Mouse (Mus musculus): ENCODE measurements around the gene Adam12.

The Adam12 gene

DNA sequence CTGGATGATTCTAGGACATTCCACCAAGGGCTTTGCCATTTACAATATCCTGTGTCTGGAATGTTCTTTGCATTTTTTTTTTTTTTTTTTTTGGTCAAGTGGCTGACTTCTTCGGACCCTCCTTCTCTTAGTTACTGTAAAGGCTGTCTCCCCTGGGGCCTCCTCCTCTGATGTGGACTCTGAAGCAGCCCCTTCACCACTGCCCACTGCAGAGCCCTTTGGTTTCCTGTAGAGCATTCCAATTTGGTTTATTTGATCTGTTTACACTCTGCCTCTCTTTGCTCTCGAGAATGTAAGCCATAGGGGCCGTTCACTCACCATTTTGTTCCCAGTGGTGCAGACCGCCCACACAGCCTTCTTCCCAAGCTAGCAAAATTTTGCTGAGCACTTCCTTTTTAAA, 216.7 kb downstream of the Adam12 start:
- in situ Hi-C loops (cut with MseI, MboI): no loop called here

DNA sequence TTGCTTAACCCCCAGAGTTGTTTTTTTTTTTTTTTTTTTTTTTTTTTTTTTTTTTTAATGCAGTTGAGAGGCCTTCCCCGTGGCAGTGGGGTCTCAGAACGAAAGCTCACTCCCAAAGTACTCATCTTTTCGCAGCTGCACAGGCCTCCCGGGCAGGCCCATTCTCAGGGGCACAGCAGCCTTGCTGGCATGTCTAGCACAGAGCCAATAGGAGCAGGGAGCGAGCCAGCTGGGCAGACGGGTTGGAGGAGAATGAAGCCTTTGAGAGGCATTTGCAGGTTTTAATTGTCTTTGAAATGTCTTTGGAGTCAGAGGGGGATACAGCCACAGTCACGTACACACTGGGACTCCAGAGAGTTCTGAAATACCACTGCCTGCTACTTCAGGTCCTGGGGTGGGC, 217.2 kb downstream of the Adam12 start:
- in situ Hi-C loops (cut with MseI, MboI): no loop called here

DNA sequence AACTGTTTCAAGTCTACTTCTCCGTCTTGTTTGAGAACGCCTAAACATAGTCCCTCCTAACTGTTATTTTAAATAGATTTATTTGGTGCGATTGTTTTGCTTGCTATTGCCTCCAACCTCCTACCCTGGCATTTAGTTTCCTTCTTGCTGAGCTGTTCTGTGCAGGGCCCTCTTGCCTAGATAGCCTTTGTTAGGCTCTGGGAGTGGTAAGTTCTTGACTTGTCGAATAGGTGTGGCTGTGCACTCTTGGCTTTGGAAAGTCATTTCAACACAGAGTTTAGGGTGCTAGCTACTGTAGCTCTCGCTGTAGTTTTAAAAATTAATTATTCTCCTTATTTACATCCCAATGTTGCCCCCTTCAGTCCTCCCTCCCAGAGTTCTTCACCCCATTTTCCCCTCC, 222.8 kb downstream of the Adam12 start:
- in situ Hi-C loops (cut with MseI, MboI): no loop called here

DNA sequence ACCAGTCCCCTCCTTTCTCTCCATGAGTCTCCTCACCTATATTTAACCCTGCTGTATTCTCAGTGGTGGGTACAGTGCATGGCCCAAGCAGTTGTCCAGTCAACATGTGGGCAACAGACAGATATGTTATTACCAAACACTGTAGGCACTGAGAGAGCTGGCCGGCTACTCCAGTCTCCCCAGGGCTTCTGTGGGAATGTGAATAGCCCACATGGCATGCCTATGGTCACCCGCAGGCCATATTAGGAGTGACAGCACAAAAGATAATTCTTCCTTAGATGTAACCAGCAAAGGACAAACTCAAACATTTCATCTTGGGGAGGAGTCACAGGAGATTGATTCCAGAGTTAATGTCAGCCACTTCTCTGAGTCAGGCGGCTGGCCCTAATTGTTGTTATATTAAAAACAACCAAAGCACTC, 224.0 kb downstream of the Adam12 start:
- in situ Hi-C loops (cut with MseI, MboI): no loop called here

DNA sequence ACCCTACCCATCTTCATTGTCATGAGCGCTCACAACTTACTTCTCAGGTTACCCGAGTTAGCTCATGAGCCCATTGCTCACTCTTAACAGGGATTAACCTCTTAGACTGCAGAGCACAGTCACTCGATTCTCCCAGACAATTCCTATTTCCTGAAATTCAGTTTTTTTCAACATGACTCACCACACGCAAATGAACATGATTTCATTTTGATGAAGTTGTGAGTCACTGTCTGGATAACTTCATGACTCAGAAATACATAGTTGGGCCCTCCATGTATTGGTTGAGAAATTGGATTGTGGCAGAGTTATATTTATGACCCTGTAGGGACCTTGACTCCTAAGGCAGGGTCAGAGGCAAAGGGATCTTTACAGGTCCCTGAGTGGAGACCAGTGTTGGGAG, 230.4 kb downstream of the Adam12 start:
- in situ Hi-C loops (cut with MseI, MboI): no loop called here

DNA sequence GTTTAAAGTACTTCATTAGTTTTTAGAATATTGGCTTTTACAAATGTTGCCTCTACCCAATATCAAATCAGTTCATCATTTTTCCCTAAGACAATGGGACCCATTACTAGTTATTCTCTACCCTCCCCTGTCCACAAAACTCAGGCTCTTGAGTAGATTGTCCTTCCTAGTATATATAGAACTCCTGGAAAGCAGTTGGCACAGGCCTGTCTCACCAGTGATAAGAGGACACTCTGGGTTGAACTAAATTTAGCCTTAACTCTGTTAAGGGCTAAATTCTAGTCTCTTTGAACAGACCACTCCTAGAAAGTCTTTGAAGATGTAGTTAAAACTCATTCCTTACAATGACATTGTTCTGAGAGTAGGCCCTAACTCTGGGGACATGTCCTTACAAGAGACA, 241.0 kb downstream of the Adam12 start:
- in situ Hi-C loops (cut with MseI, MboI): no loop called here

DNA sequence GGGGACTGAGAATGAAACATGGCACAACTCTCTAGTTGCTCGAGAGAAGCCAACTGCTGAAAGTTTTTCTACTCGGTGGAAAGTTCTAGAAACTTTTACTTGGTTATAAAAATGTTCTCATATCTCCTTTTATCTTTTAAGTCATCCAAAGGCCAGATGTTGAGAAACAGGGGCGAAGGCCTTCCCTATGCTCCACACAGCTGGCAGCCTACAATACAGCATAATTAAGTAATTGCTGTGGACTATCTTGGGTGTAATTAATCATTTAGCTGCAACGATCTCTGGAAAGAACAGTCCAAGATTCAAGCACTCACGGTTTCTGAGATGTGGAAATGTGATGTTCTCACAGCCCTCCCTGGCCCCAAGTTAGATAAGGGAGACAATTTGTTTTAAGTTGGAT, 243.6 kb downstream of the Adam12 start:
- in situ Hi-C loops (cut with MseI, MboI): no loop called here

DNA sequence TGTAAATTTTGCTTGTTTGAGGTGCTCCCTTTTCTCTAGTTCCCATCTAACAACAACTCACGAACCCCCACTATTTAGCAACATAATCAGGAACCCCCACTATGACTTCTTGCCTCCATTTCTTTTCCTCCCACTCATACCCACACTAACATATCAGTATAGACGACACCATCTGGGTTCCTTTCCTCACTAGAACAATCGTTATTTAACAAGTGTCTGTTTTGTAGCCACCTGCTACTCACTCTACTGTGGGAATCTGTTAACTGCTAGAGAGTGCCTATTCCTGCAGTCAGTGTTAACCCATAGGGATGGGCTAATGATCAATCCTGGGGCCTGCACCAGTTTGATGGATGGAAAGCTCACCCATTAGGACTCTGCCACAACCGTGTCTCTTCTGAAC, 245.7 kb downstream of the Adam12 start:
- in situ Hi-C loops (cut with MseI, MboI): no loop called here

DNA sequence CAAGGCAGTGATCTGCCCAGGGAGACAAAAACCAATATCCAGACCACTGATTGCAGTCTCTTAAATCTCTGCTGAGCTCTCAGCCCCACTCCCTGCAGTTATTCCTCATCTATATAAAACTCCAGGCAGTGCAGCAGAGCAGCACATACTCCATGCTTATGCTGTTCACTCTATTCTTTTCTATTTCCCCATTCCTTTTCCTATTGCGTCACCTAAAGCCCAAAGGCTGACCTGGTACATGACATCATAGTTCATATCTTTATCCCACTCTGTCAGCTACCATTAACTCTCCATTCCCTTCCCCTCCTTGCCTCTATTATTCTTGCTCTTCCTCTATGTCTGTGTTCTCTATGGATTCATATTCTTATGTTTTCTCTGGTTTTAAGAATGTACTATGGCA, 246.3 kb downstream of the Adam12 start:
- in situ Hi-C loops (cut with MseI, MboI): no loop called here

DNA sequence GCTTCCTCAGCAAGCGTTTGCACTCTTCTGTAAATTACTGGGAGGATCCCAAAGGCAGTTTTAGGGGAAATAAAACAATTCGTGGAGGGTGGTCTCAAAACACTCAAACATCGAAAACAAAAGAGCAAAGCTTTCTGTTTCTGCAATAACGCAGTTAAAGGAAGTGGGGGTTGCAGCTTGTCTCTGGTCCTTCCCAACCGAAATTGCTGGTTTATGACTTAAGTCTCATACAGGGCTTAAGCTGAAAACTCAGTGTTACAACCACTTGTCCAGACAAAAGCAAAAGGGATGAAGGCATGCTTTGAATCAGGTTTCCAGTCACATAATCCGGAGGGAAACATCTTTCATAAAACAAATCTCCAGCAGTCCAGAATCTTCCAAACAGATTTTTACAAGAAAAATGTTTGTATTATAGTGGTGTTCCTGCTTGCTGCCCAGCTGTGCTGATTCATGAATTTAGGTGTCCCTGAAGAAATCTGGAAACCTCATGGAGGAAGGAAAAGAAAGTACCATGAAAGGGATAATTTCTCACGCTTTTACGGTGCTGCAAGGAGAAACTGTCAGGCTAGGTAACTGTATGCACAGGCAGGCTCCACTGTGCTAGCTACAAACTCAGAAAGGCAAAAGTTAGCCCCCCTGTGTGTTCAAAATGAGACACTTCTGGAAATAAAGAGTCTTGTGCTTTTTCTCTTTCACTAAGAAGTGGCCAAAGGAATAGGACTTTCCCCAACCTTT, 255.4 kb downstream of the Adam12 start:
- in situ Hi-C loops (cut with MseI, MboI): no loop called here

DNA sequence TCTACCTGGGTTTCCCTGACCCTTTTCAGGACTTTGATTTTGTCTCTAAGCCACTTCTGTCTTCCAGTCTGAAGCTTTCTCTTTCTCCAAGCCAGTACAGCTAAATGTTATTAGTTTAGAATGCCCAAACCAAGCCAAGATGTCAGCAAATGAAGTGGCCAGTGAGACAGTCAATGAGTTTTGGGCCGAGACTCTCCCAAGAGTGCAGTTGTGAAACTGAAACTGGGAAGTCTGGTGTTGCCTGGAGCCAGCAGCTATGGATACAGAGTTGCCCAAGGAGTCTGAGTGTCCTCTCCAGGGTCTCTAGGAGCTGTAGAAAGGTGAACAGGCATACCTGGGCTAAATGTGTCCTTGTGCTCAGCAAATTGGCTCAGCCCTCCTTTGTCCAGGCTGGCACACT, 260.9 kb downstream of the Adam12 start:
- in situ Hi-C loops (cut with MseI, MboI): no loop called here

DNA sequence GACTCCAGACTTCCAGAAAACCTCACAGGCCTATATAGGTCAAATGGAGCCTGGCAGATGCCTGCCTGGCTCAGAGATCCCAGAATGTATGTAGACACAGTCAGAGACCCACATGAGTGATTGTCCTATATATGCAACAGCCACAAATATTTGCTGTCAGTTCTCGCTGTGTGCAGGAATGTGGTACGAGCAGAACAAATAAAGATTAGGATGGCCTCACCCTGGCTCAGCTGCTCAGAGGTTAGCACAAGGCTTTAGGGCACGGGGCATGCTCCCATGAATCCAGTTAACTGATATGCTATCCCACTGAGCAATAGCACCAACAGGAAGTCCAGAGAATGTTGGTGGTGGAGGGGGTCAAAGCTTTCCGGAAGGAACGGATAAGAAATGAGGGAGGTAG, 261.5 kb downstream of the Adam12 start:
- in situ Hi-C loops (cut with MseI, MboI): no loop called here

DNA sequence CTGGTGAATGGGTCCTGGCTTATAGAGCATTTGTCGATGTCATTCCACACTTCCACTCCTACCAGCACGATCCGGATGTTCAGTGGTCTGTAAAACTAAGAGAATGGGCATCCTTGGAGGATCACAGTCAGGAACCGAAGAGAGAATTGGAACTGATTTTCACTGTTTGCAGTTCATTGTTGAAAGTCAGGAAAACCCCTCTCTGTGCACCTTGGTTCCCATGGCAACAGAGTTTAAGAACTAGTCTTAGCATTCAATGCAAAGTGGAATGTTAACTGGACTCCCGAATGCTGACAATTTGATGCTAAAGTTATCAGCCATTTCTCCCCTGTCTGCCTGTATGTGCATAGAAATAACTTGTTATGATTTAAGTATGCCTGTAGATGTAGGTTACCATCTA, 264.0 kb downstream of the Adam12 start:
- in situ Hi-C loops (cut with MseI, MboI): no loop called here

DNA sequence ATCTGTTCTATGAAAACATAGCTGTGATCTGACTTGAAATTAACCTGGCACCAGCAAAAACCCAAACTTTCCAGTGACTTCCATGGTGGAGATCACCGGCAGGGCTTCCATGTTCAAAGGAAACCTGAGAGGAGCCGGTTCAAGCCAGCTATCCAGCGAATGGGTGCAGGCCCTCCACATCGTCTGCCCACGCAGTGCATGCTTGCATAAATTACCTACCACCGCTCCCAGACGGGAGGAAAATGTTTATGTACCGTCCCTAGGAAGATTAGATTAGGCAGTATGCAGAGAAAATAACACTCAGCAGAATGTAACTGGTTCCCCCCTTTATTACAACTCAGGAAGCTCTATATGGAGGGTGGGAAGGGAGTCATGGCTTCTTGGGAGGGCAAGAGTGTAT, 268.4 kb downstream of the Adam12 start:
- in situ Hi-C loops (cut with MseI, MboI): no loop called here

DNA sequence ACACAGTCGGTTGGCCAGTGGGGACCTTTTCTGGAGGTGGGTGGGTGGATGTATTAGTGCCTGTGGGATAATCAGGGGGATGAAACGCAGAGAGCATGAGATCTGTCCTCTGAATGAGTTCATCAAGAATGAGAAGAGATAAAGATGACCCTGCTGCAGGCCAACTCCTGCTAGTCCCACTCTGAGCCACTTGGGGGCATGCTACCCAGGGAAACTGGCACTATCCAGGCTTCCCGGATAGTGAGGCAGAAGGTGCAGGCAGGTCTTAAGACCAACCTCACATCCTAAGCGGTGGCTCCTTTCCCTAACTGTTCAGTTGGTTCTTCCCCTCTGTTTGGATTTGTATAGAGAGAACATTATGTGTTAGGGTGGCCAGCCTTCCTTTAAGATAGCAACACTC, 272.7 kb downstream of the Adam12 start:
- in situ Hi-C loops (cut with MseI, MboI): no loop called here

DNA sequence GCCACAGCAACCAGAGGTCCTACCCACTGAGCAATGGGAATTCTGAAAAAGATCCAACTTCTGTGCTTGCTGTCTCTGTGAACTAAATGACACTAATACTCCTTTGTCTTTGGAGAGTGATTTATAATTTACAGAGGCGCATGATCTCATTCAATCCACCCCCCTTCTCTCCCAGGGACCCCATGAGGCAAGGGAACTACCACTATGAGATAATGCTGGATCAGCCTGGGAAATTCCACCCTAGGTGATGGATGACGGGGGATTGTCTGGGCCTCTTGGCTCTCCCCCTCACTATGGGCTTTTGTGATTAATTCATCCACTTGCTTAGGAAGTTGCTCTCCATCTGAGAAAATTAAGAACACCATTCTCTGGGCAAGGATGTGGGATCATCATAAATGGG, 274.1 kb downstream of the Adam12 start:
- in situ Hi-C loops (cut with MseI, MboI): no loop called here

DNA sequence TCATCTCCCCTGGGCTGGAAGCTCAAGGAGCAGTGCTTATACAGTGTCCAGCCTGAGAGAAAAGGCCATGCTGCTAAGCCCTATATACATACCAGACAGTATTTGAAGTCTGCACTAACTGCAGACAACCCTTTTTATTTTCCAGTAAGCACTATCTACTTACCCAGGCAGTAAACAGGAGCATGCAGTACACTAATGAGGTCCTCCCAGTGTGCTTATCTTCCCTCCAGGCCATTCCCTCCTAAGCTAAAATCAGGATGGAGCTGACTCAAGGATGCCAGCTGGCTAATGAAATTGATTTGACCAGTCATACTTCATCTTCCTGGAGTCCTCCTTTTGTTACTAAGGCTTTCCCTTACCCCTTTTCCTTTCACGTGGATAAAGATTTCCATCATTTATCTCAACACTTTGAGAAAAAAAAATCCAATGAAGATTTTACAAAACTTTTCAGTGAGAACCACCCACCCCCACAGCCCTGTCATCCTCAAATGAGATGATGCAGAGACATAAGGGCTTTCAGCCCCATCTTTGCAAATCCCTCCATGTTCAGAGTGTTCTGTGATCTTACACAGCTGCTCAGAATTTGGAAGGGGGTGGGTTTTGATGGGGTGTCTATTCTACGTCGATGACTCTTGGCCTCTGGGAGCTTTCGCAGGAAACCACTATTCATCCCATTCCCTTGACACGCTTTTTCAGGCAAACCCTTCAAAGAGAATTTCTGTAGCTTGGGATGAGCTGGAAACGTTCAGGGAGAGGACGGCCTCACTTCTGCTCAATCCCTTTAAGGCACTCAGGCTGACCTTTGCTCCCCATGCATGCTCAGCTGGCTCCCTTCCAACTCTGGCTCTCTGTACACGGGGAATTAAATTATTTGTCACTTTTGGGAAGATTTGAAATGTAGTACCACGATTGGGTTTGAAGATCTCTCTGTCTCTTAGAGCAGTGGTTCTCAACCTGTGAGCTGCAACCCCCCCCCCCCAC, 277.5 kb downstream of the Adam12 start:
- in situ Hi-C loops (cut with MseI, MboI): no loop called here

DNA sequence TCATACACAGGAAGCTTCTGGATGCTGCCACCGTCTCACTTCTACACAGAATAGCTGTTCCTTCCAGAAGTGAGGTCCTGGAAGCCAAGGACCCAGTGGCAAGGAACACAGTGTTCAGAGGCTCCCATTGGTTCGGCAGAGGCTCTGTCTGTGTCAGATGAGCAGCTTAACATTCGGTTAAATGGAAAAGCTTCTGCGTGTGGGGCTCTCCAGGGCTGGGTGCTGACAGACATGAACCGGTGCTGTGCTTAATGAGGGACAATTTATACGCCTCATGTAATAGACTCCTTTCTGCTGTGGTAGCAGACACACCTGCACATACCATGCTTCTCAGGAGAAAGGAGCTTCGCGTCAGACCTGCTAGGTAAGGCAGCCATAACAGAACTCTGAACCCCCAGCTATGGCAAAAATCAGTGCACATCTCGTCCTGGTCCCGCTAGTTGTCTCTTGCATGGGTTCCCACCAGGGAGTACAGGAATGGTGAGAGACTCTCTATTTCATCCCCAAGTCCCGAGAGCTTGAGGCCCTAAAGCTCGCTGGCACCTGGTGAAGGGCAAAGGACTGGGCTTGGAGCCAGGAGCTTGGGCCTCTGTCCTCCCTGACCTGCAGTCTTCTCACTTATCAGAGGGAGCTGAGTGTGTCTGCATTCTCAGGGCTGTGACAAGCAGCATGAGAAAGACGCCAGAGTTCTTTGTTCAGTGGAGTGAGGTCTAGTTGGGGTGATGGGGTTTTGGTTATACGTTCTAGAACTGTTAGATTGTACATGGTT, 280.0 kb downstream of the Adam12 start:
- in situ Hi-C loops (cut with MseI, MboI): no loop called here

DNA sequence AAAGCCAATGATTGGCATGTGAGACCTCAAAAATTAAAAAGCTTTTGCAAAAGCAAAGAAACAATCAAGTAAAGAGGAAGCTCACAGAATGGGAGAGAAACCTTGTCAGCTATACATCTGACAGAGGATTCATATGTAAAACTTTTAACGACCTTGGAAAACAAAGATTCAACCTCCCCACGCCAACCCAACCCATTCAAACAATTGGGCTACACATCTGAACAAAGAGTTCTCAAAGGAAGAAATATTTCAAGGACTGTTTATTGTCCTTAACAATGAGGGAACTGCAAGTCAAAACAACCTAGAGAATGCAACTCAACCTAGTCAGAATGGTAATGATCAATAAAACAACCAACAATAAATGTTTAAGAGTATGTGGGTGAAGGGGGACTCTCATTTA, 284.6 kb downstream of the Adam12 start:
- in situ Hi-C loops (cut with MseI, MboI): no loop called here

DNA sequence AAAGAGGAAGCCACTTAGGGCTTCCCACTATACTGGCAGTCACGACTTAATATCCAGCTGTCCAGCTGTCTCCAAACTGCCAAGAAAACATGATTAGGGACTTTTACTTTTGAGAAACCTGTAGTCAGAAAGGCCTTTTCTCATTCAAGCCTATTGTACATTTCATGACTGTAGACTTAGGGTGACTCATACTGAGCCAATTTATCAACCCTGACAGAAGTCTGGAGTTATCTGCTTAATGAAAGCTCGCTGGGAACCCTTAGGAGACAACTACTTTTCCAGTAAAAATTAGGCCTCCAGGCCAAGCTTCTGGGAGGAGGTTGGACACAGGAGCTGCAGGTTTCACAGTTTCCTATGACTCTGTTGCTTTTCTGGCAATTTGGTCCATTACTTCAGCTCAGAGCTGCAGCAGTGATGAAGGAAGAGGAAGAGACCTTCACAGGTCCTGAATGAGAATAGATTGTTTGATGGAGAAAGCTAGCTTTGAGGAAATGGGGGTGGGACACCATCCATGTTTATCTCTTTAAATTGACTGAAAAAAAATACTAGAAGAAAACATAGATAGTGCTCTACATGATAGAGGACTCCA, 285.1 kb downstream of the Adam12 start:
- in situ Hi-C loops (cut with MseI, MboI): no loop called here

DNA sequence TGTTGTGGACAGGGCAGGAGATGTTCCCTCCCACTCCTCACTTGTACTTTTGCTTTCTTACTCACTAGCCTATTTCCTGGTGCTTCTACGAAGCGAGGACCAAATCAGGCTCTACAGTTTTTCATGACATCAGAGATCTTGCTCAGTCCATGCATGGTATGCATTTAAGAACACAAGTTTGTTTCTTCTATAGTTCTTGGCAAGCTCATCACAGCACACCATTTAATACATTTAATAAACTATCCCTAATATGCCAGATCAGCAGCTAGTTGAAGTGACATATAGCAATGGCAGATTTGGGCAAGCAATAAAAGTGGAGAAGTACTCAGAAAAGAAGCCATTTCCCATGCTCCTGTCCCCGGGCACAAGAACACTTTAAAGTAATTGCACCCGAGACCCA, 285.8 kb downstream of the Adam12 start:
- in situ Hi-C loops (cut with MseI, MboI): no loop called here

DNA sequence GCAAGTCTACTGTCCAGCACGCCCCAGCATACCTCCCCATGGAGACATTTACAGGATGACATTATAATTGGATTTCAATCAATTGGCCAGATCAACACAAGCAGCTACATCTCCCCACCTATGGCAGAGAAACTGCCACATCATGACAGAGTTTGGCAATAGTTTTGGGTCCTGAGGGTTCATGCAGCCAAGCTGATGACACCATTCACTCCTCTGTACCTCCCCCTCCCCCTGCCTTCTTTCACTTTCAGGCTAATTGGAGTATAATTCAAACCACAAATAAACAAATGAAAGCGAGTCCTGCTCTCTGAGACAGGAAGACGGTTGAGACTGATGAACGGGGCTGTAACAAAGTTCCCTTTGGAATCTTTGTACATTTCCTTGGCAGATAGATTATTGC, 291.5 kb downstream of the Adam12 start:
- in situ Hi-C loops (cut with MseI, MboI): no loop called here
